Mouse (Mus musculus) MEL (cell line): ENCODE results near the gene Dusp1. TPM values are rescaled to one million over a fixed set of nuclear protein-coding genes. Genes with fewer than 3 reads are reported as not detected.

ENCODE experiments used
- DNase-seq: peaks from one replicate; pipeline ENCODE4 v3.0.0; 2011; ENCODE audit warnings: low read depth, low spot score
- H3K27ac ChIP-seq: 2 replicates; pipeline ENCODE4 v1.5.1; 2012; ENCODE audit warnings: low read depth, mild to moderate bottlenecking, control low read depth, low read length, moderate library complexity; ENCODE audit not compliant: control insufficient read depth
- H3K27me3 ChIP-seq, 2 experiments: fragments of 150-350 bp in 1 of 2; sonication (generic) in 1 of 2; 2 replicates each; pipeline ENCODE4 v1.6.1; 2012; ENCODE audit warnings: low read length in 2 of 2, mild to moderate bottlenecking in 2 of 2, improper control_type of control experiment in 1 of 2, moderate library complexity in 1 of 2; ENCODE audit not compliant: insufficient read depth in 2 of 2, control insufficient read depth in 1 of 2
- H3K36me3 ChIP-seq, 2 experiments: 2 replicates each; pipeline ENCODE4 v1.6.1; 2012 to 2014; ENCODE audit warnings: low read length in 2 of 2, improper control_type of control experiment in 1 of 2, inconsistent platforms in 1 of 2, mild to moderate bottlenecking in 1 of 2; ENCODE audit not compliant: insufficient read depth in 2 of 2, control insufficient read depth in 1 of 2
- H3K4me1 ChIP-seq, 2 experiments: fragments of 150-350 bp in 1 of 2; sonication (generic) in 1 of 2; 2 replicates each; pipeline ENCODE4 v1.6.1; 2012; ENCODE audit warnings: low read length in 2 of 2, improper control_type of control experiment in 1 of 2, mild to moderate bottlenecking in 1 of 2; ENCODE audit not compliant: insufficient read depth in 2 of 2, control insufficient read depth in 1 of 2
- H3K4me3 ChIP-seq, 2 experiments: fragments of 150-350 bp in 1 of 2; sonication (generic) in 1 of 2; 2 replicates each; pipeline ENCODE4 v1.5.1; 2012; ENCODE audit warnings: low read depth in 2 of 2, low read length in 2 of 2, mild to moderate bottlenecking in 2 of 2, moderate library complexity in 2 of 2, control low read depth in 1 of 2, improper control_type of control experiment in 1 of 2; ENCODE audit not compliant: control insufficient read depth in 1 of 2, insufficient read depth in 1 of 2
- H3K79me2 ChIP-seq: 2 replicates; pipeline ENCODE4 v1.6.1; 2012; ENCODE audit warnings: mild to moderate bottlenecking, low read length, moderate library complexity; ENCODE audit not compliant: control insufficient read depth, poor library complexity, insufficient read depth
- H3K9ac ChIP-seq: 2 replicates; pipeline ENCODE4 v1.6.1; 2012; ENCODE audit warnings: low read depth, mild to moderate bottlenecking, control low read depth, low read length, moderate library complexity; ENCODE audit not compliant: control insufficient read depth, poor library complexity, severe bottlenecking
- H3K9me3 ChIP-seq: fragments of 150-350 bp; sonication (generic); replicated peaks from 2 replicates; pipeline ENCODE4 v1.6.1; 2012; ENCODE audit warnings: mild to moderate bottlenecking, low read length, improper control_type of control experiment, moderate library complexity; ENCODE audit not compliant: insufficient read depth
- CHD1 ChIP-seq: IDR thresholded peaks from 2 replicates; pipeline ENCODE4 v1.6.1; 2012; ENCODE audit warnings: low read depth, mild to moderate bottlenecking, inconsistent platforms, low read length, improper control_type of control experiment
- CTCF ChIP-seq, 3 experiments: IDR thresholded peaks in 2 of 3; conservative IDR thresholded peaks in 1 of 3; 2 replicates each; pipeline ENCODE4 v1.5.1; 2011 to 2012; ENCODE audit warnings: low read length in 3 of 3, low read depth in 2 of 3, mild to moderate bottlenecking in 2 of 3, improper control_type of control experiment in 1 of 3, inconsistent platforms in 1 of 3, mixed read lengths in 1 of 3, moderate library complexity in 1 of 3; ENCODE audit not compliant: control insufficient read depth in 1 of 3, insufficient read depth in 1 of 3, poor library complexity in 1 of 3, severe bottlenecking in 1 of 3
- E2F4 ChIP-seq: IDR thresholded peaks from 2 replicates; pipeline ENCODE4 v1.6.1; 2011; ENCODE audit warnings: low read depth, low read length, improper control_type of control experiment, borderline replicate concordance
- ELF1 ChIP-seq: IDR thresholded peaks from 2 replicates; pipeline ENCODE4 v1.6.1; 2014; ENCODE audit warnings: low read depth, mild to moderate bottlenecking, inconsistent platforms, low read length, improper control_type of control experiment, moderate library complexity
- EP300 ChIP-seq, 2 experiments: IDR thresholded peaks; 2 replicates each; pipeline ENCODE4 v1.6.1; 2011; ENCODE audit warnings: improper control_type of control experiment in 2 of 2, low read length in 2 of 2, low read depth in 1 of 2, mild to moderate bottlenecking in 1 of 2
- ETS1 ChIP-seq: IDR thresholded peaks from 2 replicates; pipeline ENCODE4 v1.6.1; 2012; ENCODE audit warnings: low read depth, mild to moderate bottlenecking, inconsistent platforms, low read length, improper control_type of control experiment, moderate library complexity
- GABPA ChIP-seq: IDR thresholded peaks from 2 replicates; pipeline ENCODE4 v1.6.1; 2012; ENCODE audit warnings: low read depth, mild to moderate bottlenecking, inconsistent platforms, low read length, improper control_type of control experiment, moderate library complexity
- HCFC1 ChIP-seq: IDR thresholded peaks from 2 replicates; pipeline ENCODE4 v1.6.1; 2012; ENCODE audit warnings: low read depth, mild to moderate bottlenecking, inconsistent platforms, low read length, improper control_type of control experiment, moderate library complexity
- JUND ChIP-seq: IDR thresholded peaks from 2 replicates; pipeline ENCODE4 v1.6.1; 2011; ENCODE audit warnings: low read depth, mild to moderate bottlenecking, improper control_type of control experiment, low read length
- MAX ChIP-seq: IDR thresholded peaks from 2 replicates; pipeline ENCODE4 v1.6.1; 2011; ENCODE audit warnings: low read length, improper control_type of control experiment
- MYB ChIP-seq: IDR thresholded peaks from 2 replicates; pipeline ENCODE4 v1.6.1; 2011; ENCODE audit warnings: mild to moderate bottlenecking, low read depth, low read length, improper control_type of control experiment
- MYC ChIP-seq: IDR thresholded peaks from 2 replicates; pipeline ENCODE4 v1.6.1; 2011; ENCODE audit warnings: low read depth, mild to moderate bottlenecking, low read length, improper control_type of control experiment, moderate library complexity
- NELFE ChIP-seq: IDR thresholded peaks from 2 replicates; pipeline ENCODE4 v1.6.1; 2011; ENCODE audit warnings: low read depth, low read length, improper control_type of control experiment
- POLR2A ChIP-seq, 2 experiments: IDR thresholded peaks; 2 replicates each; pipeline ENCODE4 v1.6.1; 2011 to 2012; ENCODE audit warnings: low read length in 2 of 2, mild to moderate bottlenecking in 2 of 2, control low read depth in 1 of 2, improper control_type of control experiment in 1 of 2, low read depth in 1 of 2, moderate library complexity in 1 of 2; ENCODE audit not compliant: control insufficient read depth in 1 of 2, insufficient read depth in 1 of 2, poor library complexity in 1 of 2
- POLR2AphosphoS2 ChIP-seq: IDR thresholded peaks from 2 replicates; pipeline ENCODE4 v1.6.1; 2011; ENCODE audit warnings: low read length, improper control_type of control experiment
- RAD21 ChIP-seq: IDR thresholded peaks from 2 replicates; pipeline ENCODE4 v1.6.1; 2011; ENCODE audit warnings: mild to moderate bottlenecking, low read depth, low read length, improper control_type of control experiment
- RCOR1 ChIP-seq: IDR thresholded peaks from 2 replicates; pipeline ENCODE4 v1.6.1; 2012; ENCODE audit warnings: low read depth, mild to moderate bottlenecking, inconsistent platforms, low read length, improper control_type of control experiment
- SIN3A ChIP-seq: IDR thresholded peaks from 2 replicates; pipeline ENCODE4 v1.6.1; 2012; ENCODE audit warnings: low read length, improper control_type of control experiment, inconsistent platforms
- TAL1 ChIP-seq: IDR thresholded peaks from 2 replicates; pipeline ENCODE4 v1.6.1; 2012; ENCODE audit warnings: mild to moderate bottlenecking, inconsistent platforms, low read length, moderate library complexity, mixed read lengths
- TBP ChIP-seq: IDR thresholded peaks from 2 replicates; pipeline ENCODE4 v1.8.0; 2011; ENCODE audit warnings: low read depth, low read length, improper control_type of control experiment
- TCF12 ChIP-seq: IDR thresholded peaks from 2 replicates; pipeline ENCODE4 v1.6.1; 2014; ENCODE audit warnings: low read depth, mild to moderate bottlenecking, inconsistent platforms, low read length, improper control_type of control experiment, moderate library complexity
- USF1 ChIP-seq: IDR thresholded peaks from 2 replicates; pipeline ENCODE4 v1.6.1; 2014; ENCODE audit warnings: low read depth, mild to moderate bottlenecking, inconsistent platforms, low read length, improper control_type of control experiment, moderate library complexity
- USF2 ChIP-seq, 2 experiments: IDR thresholded peaks; 2 replicates each; pipeline ENCODE4 v1.6.1; 2011 to 2012; ENCODE audit warnings: improper control_type of control experiment in 2 of 2, low read length in 2 of 2, borderline replicate concordance in 1 of 2, inconsistent platforms in 1 of 2, low read depth in 1 of 2, mild to moderate bottlenecking in 1 of 2; ENCODE audit not compliant: insufficient read depth in 1 of 2
- ZMIZ1 ChIP-seq: IDR thresholded peaks from 2 replicates; pipeline ENCODE4 v1.6.1; 2012; ENCODE audit warnings: low read depth, mild to moderate bottlenecking, inconsistent platforms, low read length, improper control_type of control experiment, moderate library complexity
- ZNF384 ChIP-seq: IDR thresholded peaks from 2 replicates; pipeline ENCODE4 v1.6.1; 2012; ENCODE audit warnings: low read depth, mild to moderate bottlenecking, inconsistent platforms, low read length, improper control_type of control experiment
- polyA plus RNA-seq, 2 experiments: library from polyadenylated mRNA; stranded (reverse) in 1 of 2; unstranded in 1 of 2; fragments of >175 nt in 1 of 2; fragments of >200 nt in 1 of 2; gene quantifications; 2 replicates each; pipeline versions ENCODE4 v1.2.1 to v1.2.4; 2012; ENCODE audit warnings: low replicate concordance in 2 of 2, low read depth in 1 of 2; ENCODE audit not compliant: insufficient read length in 2 of 2, insufficient read depth in 1 of 2, missing spikeins in 1 of 2
- total RNA-seq: library from RNA; depleted of rRNA; stranded (reverse); fragments of 300-350 nt; gene quantifications from 2 replicates; pipeline ENCODE4 v1.2.3, GENCODE M21; 2012

Dusp1 gene
- total and polyA plus RNA-seq, 3 experiments: 0.96 to 5.0 TPM; not detected in 1

DNA sequence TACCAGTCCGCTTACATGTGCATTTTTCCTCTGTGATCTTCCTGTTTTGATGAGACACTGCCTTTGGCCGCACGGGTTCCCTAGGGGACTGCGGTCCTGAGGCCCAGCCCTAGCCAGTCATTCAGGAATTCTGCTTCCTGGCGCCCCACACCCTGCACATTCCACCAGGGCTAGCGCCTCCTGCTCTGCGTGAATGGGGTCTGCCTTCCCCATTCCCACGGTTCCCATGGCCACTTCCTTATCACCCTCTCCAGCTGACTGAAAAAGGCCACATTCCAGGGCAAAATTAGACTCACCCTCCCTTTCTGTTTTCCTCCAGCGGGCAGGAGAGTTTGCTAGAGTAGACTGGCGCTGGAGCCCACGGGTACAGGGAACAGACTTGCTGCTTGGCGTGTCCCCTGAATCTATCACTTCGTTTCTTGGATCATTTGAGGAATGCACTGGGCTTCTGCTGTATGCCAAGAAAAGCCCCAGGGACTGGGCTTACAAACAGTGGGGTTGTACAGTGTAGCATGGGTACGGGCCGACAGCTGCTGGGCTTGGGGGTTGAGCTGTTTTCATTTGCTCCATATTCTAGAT lies 22.7 kb upstream of the Dusp1 start:
- Histone ChIP-seq H3K4me3 (no peak overlapping the region), H3K36me3 (no peaks in the 10 kb centered on the region; a peak in 1 of 4 replicates), H3K79me2 (no peaks in the 10 kb centered on the region), H3K27ac (no peak overlapping the region), H3K4me1 (no peaks in the 10 kb centered on the region), H3K9me3 (no peaks in the 10 kb centered on the region), H3K27me3 (no peaks in the 10 kb centered on the region), H3K9ac (no peak overlapping the region)
- TF ChIP-seq MYC (no peak), TAL1 (no peak), E2F4 (no peak), JUND (no peak), USF1 (no peak), CHD1 (no peak), ETS1 (no peak), EP300 (IDR thresholded peaks at IDR 0.05; ENCODE audit: low read depth in 1 of 2, low read length in 2 of 2) (no peak), ZMIZ1 (no peak), USF2 (IDR thresholded peaks at IDR 0.05; ENCODE audit: borderline replicate concordance in 1 of 2, insufficient read depth in 1 of 2, low read depth in 1 of 2, low read length in 2 of 2) (no peak), MAX (no peak), GABPA (no peak), SIN3A (no peak), HCFC1 (no peak), MYB (no peak), CTCF (IDR thresholded peaks at IDR 0.05 in 2 of 3, conservative IDR thresholded peaks at IDR 0.05 in 1 of 3; ENCODE audit: control insufficient read depth in 1 of 3, insufficient read depth in 1 of 3, low read depth in 2 of 3, low read length in 3 of 3, poor library complexity in 1 of 3, severe bottlenecking in 1 of 3) (no peak), TCF12 (no peak), POLR2AphosphoS2 (no peak), RAD21 (no peak), RCOR1 (no peak)
- DNase-seq: no peak

DNA sequence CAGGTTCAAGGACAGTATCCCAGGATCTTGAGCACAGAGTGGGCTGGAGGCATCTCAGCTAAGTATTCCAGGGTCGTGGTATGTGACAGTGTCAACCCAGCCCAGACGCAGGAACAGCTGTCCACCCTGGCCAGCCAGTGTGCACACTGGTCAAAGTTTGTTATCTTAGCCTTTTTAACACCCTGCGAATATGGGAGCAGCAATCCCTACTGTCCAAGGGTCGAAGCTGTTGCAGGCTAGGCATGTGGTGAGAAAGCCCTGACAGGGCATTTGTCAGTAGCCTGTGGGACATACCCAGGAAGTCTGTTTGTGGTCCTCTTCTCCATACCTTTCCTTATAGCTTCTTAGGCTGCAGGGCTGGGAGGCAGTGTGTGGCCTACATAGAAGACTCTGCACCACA lies 22.1 kb upstream of the Dusp1 start:
- no peak for TF ChIP-seq TAL1
- no peak for TF ChIP-seq NELFE
- no peak for TF ChIP-seq EP300 (IDR thresholded peaks at IDR 0.05; ENCODE audit: low read depth in 1 of 2, low read length in 2 of 2)
- no peak for TF ChIP-seq ZNF384
- no peak for TF ChIP-seq POLR2A (IDR thresholded peaks at IDR 0.05; ENCODE audit: control insufficient read depth in 1 of 2, insufficient read depth in 1 of 2, low read depth in 1 of 2, low read length in 2 of 2, poor library complexity in 1 of 2)
- no peak for TF ChIP-seq TBP
- TF ChIP-seq ETS1: no peak
- no peak for TF ChIP-seq CTCF (IDR thresholded peaks at IDR 0.05 in 2 of 3, conservative IDR thresholded peaks at IDR 0.05 in 1 of 3; ENCODE audit: control insufficient read depth in 1 of 3, insufficient read depth in 1 of 3, low read depth in 2 of 3, low read length in 3 of 3, poor library complexity in 1 of 3, severe bottlenecking in 1 of 3)
- no peak for TF ChIP-seq ELF1
- Histone ChIP-seq H3K9ac (no peak overlapping the region), H3K4me1 (no peaks in the 10 kb centered on the region), H3K36me3 (no peaks in the 10 kb centered on the region; a peak in 1 of 4 replicates), H3K9me3 (no peaks in the 10 kb centered on the region), H3K27me3 (no peaks in the 10 kb centered on the region), H3K27ac (no peak overlapping the region), H3K79me2 (no peaks in the 10 kb centered on the region), H3K4me3 (no peak overlapping the region)
- no peak for DNase-seq
